Mouse (Mus musculus) splenic B cell, adult 2 months (primary cell): ENCODE data around the gene Gm5089.

Source experiments
- DNase-seq: peaks from one replicate; pipeline ENCODE4 v3.0.0-alpha.2; 2011; ENCODE audit warnings: low read depth, low spot score
- H3K27me3 ChIP-seq: 2 replicates; pipeline ENCODE4 v1.6.1; 2012; ENCODE audit warnings: mild to moderate bottlenecking, low read length, moderate library complexity, mixed read lengths; ENCODE audit not compliant: control insufficient read depth, poor library complexity, insufficient read depth, severe bottlenecking
- H3K36me3 ChIP-seq: 2 replicates; pipeline ENCODE4 v1.6.1; 2012; ENCODE audit warnings: mild to moderate bottlenecking, low read length, moderate library complexity, mixed read lengths; ENCODE audit not compliant: control insufficient read depth, poor library complexity, insufficient read depth, severe bottlenecking

Gene Gm5089

DNA sequence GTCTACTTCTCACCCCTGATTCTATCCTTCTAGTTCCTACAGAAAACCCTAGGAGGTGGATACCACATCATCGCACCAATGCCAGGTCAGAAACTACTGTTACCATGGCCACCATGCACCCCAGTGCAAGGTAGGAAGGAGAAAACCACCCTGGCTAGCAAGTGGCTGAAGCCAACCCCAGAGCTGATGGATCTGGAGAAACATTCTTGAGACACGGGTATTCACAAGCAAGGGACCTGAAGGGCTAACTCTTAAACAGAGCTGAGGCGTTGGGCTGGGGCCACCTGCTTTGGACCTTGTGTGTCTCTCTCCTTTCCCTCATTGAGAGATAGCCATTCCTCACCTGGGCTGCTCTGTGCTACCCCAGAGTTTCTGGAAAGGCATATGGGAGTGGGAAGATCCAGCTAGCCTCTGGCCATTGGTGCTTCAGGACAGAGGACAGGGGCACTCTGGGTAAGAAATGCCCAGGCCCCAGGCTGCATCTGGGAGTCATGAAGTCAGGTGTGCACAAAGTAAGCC lies 47.4 kb downstream of the Gm5089 start:
- H3K36me3 ChIP-seq = no peaks in the 10 kb centered on the region
- no peaks in the 10 kb centered on the region for H3K27me3 ChIP-seq
- DNase-seq = no peak

DNA sequence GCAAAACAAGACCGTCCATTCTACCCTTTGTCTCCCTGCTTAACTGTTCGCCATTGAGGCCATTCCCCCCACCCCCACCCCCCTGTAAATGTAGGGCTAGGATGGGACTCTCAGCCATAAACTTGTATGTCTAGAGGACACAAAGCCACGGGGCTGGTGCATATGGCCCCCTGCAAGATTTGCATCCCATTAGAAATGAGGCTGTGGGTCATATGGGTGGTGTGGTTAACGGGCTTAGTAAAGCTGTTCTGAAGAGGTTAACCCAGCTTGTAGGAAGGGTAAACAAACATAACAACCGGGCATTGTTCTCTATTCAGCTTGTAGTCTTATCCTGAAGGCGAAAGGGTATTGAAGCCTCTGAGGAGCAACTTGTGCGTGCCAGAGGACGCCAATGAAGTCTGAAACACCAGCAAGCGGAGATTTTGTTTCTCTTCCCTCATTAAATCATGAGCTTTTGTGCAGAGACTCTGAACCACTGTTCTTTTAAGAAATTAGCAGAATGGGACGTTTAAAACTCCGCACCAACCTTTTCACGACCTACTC lies 48.1 kb downstream of the Gm5089 start:
- Histone ChIP-seq H3K36me3 (no peaks in the 10 kb centered on the region), H3K27me3 (no peaks in the 10 kb centered on the region)
- DNase-seq = no peak

DNA sequence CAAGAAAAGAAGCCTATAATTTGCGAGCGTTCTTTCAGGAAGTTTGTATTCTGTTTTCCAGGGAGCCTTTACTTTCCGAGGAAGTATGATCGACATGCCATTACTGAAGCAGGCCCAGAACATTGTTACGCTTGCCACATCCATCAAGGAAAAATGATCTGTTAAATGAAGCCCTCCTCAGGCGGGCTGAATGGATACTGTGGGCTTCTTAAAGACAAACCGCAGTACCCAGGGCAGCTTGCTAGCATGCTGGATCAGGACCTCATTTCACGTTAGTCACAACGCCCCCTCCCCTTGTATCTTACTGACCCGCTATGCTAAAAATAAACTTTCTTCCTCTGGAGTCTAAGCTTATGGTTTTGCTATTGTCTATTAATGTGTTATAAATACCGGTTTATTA lies 49.0 kb downstream of the Gm5089 start:
- no peaks in the 10 kb centered on the region; the same call in 1 of the 2 replicates for H3K27me3 ChIP-seq
- H3K36me3 ChIP-seq = no peaks in the 10 kb centered on the region
- DNase-seq = no peak

DNA sequence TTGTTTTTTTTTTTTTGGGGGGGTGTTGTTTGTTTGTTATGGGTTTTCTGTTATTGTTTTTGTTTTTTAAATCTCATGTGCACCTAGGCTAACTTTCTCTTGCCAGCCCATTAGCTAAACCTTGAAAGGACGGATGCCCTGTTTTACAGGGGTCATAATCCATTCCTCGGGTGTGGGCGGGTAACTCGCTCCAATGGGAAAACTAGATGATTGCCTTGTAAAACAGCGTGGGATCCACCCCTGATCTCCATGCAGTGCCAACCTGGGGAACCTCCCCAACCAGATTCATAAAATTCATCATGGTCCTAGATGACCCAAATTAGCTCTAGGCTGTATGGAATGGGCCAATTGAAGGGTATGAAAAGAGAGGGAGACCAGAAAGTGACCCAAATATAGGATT lies 51.0 kb downstream of the Gm5089 start:
- DNase-seq = no peak
- Histone ChIP-seq H3K36me3 (no peaks in the 10 kb centered on the region), H3K27me3 (no peaks in the 10 kb centered on the region; the same call in 1 of the 2 replicates)

DNA sequence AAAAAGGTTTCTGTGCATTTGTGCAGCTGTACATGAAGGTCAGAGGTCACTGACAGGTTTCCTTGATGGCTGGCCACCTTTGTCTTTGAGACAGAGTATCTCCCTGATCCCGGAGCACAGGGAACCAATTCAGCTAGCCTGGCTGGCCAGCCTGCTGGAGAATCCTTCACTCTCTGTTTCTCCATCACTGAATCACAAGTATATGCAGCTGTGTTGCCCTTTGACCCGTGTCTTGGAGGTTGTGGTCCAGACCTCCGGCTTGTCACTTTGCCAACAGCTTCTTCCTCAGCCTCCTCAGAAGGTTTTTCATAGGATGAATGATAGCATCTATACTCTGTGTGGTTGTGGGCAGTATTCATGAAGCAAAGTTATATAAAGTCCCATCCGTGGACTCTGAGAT lies 52.2 kb downstream of the Gm5089 start:
- Histone ChIP-seq H3K27me3 (no peaks in the 10 kb centered on the region; the same call in 1 of the 2 replicates), H3K36me3 (no peaks in the 10 kb centered on the region)
- DNase-seq = no peak

DNA sequence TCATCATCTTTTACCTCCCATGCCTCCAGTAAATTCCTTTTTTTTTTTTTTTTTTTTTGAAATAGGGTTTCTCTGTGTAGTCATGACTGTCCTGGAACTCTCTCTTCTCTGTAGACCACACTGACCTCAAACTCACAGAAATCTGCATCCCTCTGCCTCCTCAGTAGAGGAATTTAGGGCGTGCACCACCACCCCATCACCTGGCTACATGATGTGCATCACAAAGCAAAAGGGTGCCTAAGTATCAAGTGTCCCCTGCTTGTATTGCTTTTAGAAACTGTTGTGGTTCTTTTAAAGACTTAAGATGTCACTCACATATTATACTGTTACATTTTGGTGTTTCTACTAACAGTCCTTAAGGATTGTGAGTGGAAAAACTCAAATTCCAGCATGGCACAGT lies 57.8 kb downstream of the Gm5089 start:
- H3K36me3 ChIP-seq = no peaks in the 10 kb centered on the region
- no peak for DNase-seq
- no peaks in the 10 kb centered on the region; the same call in 1 of the 2 replicates for H3K27me3 ChIP-seq

DNA sequence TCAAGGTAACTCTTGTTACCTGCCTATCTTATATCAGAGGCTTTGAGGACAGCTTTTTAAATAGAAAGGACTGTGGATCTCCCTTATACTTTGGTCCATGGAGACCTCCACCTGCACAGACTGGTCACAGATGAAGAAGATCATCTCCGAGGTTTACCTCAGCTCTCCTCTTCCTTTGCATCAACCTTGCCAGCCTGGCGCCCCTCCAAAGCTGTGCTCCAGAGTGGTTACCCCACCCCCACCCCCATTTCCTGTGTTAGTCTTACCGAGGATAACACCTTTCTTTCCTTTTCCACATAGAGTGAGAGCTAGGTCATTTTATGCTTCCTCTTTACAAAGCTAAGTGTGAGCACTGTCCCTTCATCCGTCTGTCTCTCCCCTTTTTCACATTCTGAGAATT lies 60.0 kb downstream of the Gm5089 start:
- Histone ChIP-seq H3K36me3 (no peaks in the 10 kb centered on the region), H3K27me3 (no peaks in the 10 kb centered on the region)
- no peak for DNase-seq

DNA sequence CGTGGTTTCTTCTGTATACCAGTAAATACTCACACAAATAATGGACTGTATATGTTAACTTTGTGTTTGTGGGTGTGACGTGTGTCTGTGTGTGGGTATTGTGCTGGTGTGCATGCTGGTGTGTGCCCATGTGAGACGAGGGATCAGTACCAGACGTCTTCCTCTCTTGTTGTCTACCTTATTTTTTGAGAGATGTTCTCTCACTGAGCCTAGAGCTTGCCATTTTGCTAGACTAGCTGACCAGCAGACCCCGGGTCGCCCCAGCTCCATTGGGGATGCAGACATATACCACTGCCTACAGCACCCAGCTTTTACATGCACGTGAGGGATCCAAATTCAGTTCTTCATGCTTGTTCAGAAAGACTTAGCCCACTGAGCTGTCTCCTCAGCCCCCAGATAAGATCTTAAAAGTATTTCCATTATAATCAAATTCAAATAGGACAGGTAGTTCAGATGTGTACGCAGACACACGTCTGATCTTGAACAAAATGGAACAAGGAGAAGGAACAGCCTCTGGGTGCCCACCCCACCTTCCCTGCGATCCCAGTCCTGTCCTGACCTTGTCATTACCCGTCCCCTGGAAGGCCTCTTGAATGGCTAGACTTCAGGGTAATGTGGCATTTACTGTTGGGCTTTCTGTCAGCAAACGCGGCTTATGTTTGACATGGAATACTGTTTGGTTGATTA lies 61.1 kb downstream of the Gm5089 start:
- Histone ChIP-seq H3K36me3 (no peaks in the 10 kb centered on the region), H3K27me3 (no peaks in the 10 kb centered on the region)
- no peak for DNase-seq

DNA sequence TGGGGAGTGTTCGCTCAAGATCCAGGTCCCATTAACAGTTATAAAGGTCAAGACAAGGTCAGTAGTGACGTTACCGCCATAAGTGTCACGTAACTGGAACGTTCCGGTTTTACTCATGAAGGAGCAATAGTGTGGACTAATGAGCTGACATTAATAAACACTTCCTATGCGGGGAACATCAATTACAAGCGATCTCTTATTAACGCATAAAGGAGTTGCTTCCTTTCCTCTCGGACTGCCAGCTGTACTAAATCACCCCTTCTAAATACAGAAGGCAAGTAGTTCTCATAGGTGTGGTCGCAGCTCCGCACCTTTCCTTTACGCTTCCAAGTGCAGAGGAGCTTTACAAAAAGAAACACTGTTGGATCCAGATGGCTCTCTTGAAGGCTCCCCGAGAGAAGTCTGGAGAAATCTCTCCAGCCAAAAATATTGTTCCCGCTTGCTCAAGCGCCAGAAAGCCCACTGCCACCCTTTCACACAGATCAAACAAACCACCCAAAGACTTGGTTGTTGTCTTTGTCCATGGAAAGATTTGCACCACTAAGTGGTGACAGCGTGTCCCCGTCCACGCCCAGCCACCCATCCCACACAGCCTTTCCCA lies 62.4 kb downstream of the Gm5089 start:
- H3K36me3 ChIP-seq = no peaks in the 10 kb centered on the region
- DNase-seq = no peak
- H3K27me3 ChIP-seq = no peaks in the 10 kb centered on the region

DNA sequence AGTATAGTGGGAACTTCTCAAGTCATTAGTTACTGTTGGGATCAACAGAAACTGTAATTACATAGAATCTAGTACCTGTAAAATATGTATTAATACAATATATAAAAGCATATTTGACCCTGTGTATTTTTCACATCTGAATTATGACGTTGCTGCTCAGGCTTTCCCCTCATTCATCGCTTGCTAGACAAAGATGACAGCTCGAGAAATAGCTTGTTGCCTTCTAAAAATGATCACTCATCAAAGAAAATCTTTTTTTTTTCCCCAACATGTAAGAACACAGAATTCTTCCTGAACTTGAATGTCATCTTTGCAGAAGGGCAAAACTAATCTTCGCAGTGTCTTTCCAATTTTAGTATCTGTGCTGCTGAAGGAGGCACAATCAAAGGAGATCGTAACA lies 63.1 kb downstream of the Gm5089 start:
- no peak for DNase-seq
- no peaks in the 10 kb centered on the region for H3K27me3 ChIP-seq
- H3K36me3 ChIP-seq = no peaks in the 10 kb centered on the region

DNA sequence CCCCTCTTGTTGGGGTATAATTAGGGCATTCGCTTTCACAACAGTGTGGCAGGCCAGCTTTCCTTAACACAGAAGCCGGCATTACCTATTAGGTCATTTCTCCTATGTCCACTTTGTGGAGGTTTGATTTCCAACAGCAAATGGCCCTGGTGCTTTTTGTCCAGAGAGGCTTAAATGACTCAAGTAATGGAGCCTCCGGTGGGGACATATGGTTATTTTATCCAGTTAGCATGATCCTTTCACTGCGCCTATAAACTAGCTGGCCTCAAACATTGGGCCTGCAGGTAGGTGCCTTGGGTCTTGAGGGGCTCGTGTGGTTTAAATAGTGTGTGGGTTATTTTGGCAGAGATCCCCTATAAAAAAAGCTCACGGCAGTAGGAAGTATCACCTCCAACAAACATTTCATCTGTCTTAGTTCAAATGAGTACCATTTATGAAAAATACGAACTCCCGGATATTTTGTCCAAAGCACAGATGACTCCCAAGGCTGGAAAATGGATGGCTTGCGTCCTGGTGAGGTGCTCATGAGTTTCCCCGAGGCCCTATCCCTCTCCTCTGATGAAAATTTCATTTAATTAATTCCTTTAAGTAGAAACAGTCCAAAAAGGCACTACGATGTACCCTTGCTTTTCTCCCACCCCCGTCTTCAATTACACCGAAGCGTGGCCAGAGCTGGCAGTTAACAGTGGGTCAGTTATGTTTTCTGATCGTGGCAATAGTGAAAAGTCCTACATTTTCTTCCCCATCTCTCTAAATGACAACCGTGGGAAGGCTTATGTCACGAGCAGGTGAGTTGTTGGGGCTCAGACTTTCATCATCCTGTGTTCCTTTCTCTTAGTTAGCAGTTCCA lies 64.4 kb downstream of the Gm5089 start:
- DNase-seq = no peak
- Histone ChIP-seq H3K27me3 (no peaks in the 10 kb centered on the region), H3K36me3 (no peaks in the 10 kb centered on the region)

DNA sequence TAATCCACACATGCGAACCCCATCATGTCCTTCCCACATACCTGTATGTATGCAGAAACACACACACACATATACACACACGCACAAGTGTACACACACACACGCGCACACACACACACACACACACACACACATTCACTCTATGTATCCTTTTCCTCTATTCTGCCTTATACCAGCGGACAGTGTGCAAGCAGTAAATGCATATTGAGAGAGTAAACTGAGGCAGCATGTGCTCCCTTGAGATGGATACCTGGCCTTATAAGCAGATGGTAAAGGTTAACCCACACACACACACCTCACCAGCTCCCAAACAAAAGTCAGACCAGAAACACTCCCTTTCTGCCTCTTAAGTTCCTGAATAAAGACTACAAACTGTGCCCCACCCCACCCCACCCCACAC lies 65.2 kb downstream of the Gm5089 start:
- DNase-seq = no peak
- Histone ChIP-seq H3K27me3 (no peaks in the 10 kb centered on the region), H3K36me3 (no peaks in the 10 kb centered on the region)

DNA sequence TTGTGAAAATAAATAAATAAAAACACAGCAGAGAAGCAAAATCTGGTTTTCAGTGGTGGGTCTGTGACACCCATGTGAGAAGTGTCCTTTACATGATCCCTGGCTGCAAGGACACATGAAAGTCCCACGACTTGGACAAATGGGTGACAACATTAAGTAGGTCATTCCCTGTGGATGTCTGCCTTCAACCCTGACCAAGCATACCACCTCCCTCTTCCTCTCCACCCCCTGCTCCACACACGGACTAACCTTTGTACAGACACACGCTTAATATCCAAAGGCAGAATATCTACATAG lies 65.7 kb downstream of the Gm5089 start:
- Histone ChIP-seq H3K36me3 (no peaks in the 10 kb centered on the region), H3K27me3 (no peaks in the 10 kb centered on the region)
- DNase-seq = no peak
